Mouse (Mus musculus) stomach, postnatal 0 days (tissue): Measurements from ENCODE around the gene Ankdd1b.

Source experiments
- CTCF ChIP-seq: IDR thresholded peaks from 2 replicates; pipeline ENCODE4 v1.5.1; 2016; ENCODE audit warnings: antibody characterized with exemption, low read depth, mild to moderate bottlenecking, moderate library complexity
- EP300 ChIP-seq: optimal IDR thresholded peaks from 2 replicates; pipeline ENCODE3; 2016; ENCODE audit warnings: antibody characterized with exemption

GRCm38 (mm10) chr13:96424496-96425274 lies 46.3 kb downstream of the Ankdd1b start:
- TF ChIP-seq CTCF (no peak), EP300 (no peak)
